Mouse (Mus musculus) intestine, postnatal 0 days (tissue): ENCODE data around the gene Zfp612. TPM values are rescaled to one million over a fixed set of nuclear protein-coding genes. Genes with fewer than 3 reads are reported as not detected.

ENCODE experiments used
- ATAC-seq: fragments of 200-750 bp; cut with Nextera tagmentation; 2 replicates; pipeline ENCODE4 v1.8.0; 2017; ENCODE audit warnings: mild to moderate bottlenecking, moderate TSS enrichment, moderate library complexity
- H3K27ac ChIP-seq: fragments of 300-500 bp; sonication (generic); 2 replicates; pipeline ENCODE4 v1.5.1; 2014; ENCODE audit warnings: mild to moderate bottlenecking, low read depth, low read length, moderate library complexity
- H3K27me3 ChIP-seq: fragments of 300-500 bp; sonication (generic); replicated peaks from 2 replicates; pipeline ENCODE4 v1.6.1; 2014; ENCODE audit warnings: low read length, mixed read lengths; ENCODE audit not compliant: control insufficient read depth, insufficient read depth
- H3K36me3 ChIP-seq: fragments of 300-500 bp; sonication (generic); 2 replicates; pipeline ENCODE4 v1.6.1; 2014; ENCODE audit warnings: mild to moderate bottlenecking, moderate library complexity; ENCODE audit not compliant: control insufficient read depth, insufficient read depth
- H3K4me1 ChIP-seq: fragments of 300-500 bp; sonication (generic); replicated peaks from 2 replicates; pipeline ENCODE4 v1.6.1; 2014; ENCODE audit warnings: antibody characterized with exemption, low read length, mixed read lengths; ENCODE audit not compliant: control insufficient read depth, insufficient read depth
- H3K4me2 ChIP-seq: fragments of 300-500 bp; sonication (generic); replicated peaks from 2 replicates; pipeline ENCODE4 v1.6.1; 2014; ENCODE audit warnings: low read depth, mild to moderate bottlenecking, moderate library complexity
- H3K4me3 ChIP-seq: fragments of 300-500 bp; sonication (generic); 2 replicates; pipeline ENCODE4 v1.5.1; 2014; ENCODE audit warnings: low read depth, low read length
- H3K9ac ChIP-seq: fragments of 300-500 bp; sonication (generic); 2 replicates; pipeline ENCODE4 v1.6.1; 2014; ENCODE audit warnings: mild to moderate bottlenecking, low read depth, low read length
- H3K9me3 ChIP-seq: fragments of 300-500 bp; sonication (generic); 2 replicates; pipeline ENCODE4 v1.6.1; 2016; ENCODE audit warnings: mixed run types; ENCODE audit not compliant: control insufficient read depth
- CTCF ChIP-seq: sonication (generic); IDR thresholded peaks from 2 replicates; pipeline ENCODE4 v1.5.1; 2016; ENCODE audit warnings: low read depth, mild to moderate bottlenecking, control low read depth, antibody characterized with exemption, moderate library complexity
- WGBS: fragments of 180-500 bp; shearing (Covaris S2); extraction: QIAGEN DNeasy Blood & Tissue Kit; methylation state at CpG from one replicate; pipeline ENCODE4 v1.1.7; 2014; 5-methylcytosine and 5-hydroxymethylcytosine counted together
- polyA plus RNA-seq: library from polyadenylated mRNA; unstranded; fragments of >200 nt; fragmentation: Nextera tagmentation; extraction: Ambion mirVana; gene quantifications from 2 replicates; pipeline ENCODE4 v1.2.1, GENCODE M21; 2015

The Zfp612 gene
- polyA plus RNA-seq, 1 experiment from 2014 or later = 2.4 TPM

DNA sequence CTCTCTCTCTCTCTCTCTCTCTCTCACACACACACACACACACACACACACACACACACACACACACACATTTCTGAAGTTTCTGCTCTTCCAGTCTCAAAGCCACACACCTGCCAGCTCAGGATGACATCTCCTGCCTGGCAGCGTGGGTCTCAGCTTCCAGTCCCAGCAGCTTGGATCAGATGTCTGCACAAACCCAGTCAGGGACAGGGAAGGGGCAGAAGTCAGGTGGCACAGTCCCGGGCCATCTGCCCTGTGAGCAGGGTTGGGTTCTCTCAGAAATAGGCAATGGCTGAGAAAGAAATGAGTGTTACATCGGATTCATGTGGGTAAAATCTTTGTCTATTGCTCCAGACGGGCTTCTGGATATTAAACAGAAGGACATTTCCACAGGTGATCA is 61.2 kb downstream of the Zfp612 start:
- Histone ChIP-seq H3K27ac (no peak overlapping the region), H3K36me3 (no peaks in the 10 kb centered on the region), H3K4me1 (no peaks in the 10 kb centered on the region), H3K9ac (no peak overlapping the region), H3K4me2 (no peak overlapping the region), H3K4me3 (no peak overlapping the region), H3K27me3 (no peaks in the 10 kb centered on the region), H3K9me3 (no peaks in the 10 kb centered on the region)
- no peak for TF ChIP-seq CTCF
- no peak for ATAC-seq
- WGBS = 69% methylated on average over 4 of the region's 4 CpGs

Other genes starting within 250 kb of the Zfp612 start
- 3.1 and 4.1 TPM in 2 replicates for gene Phlpp2, start 211.2 kb upstream of the Zfp612 start, polyA plus RNA-seq
- gene Marveld3, start 117.5 kb upstream of the Zfp612 start, polyA plus RNA-seq = 24.9 and 25.0 TPM in 2 replicates
- gene Tat, start 89.3 kb upstream of the Zfp612 start, polyA plus RNA-seq = 0.12 TPM in 1 of 2 replicates, not detected in the other
- 5.5 and 6.2 TPM in 2 replicates for gene Chst4, start 40.0 kb upstream of the Zfp612 start, polyA plus RNA-seq
- not detected in 2 replicates for gene Gm21964, start 21.5 kb downstream of the Zfp612 start, polyA plus RNA-seq
- not detected in 2 replicates for gene Gm17720, start 23.0 kb downstream of the Zfp612 start, polyA plus RNA-seq
- gene Calb2, start 88.5 kb downstream of the Zfp612 start, polyA plus RNA-seq = 0.26 and 0.27 TPM in 2 replicates
- gene Cmtr2, start 135.9 kb downstream of the Zfp612 start, polyA plus RNA-seq = 3.0 and 3.5 TPM in 2 replicates
- gene Hydin, start 187.2 kb downstream of the Zfp612 start, polyA plus RNA-seq = 0.05 and 0.07 TPM in 2 replicates